Mouse (Mus musculus): Measurements from ENCODE around the gene Ddx28.

Gene Ddx28

DNA sequence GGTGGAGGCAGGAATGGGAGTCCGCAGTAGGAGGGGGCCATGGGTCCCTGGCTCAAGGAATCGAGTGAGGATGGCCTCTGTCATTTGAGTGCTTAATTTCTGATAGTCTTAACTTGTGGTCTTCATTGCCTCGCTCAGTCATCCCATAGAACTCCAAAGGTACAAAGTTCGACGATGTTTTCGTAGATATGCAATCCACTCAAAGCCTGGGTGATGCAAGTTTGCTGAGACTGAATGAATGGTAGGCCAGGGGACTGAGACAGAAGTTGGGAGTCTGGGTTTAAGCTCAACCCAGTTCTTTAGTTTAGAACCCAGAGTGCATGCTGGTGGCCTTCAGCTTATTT lies at the start of gene Ddx28:
Ddx28 (minus strand) TSS at position 240 of the 344 bp plus-strand sequence.
- no peak for DNase-seq (ENCODE audit: low spot score)

DNA sequence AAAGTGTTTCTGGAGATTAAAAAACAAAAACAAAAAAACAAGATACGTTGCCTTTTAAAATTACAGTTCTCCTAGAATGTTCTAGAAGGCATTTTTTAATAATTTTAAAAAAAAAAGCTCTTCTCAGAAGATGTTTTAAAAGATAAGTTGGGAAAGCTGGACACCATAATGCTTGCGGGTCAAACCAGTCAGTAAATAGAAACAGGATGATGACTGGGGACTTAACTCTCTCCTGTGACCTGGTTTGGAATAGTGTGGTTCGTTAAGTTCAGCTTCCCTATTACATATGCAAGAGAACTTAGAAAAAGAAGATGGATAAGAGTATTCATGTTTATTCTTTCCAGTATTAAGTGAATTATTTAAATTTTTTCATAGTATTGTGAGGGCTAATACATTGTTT lies 48.8 kb upstream of the Ddx28 start:
- DNase-seq (ENCODE audit: low spot score), result no peak

DNA sequence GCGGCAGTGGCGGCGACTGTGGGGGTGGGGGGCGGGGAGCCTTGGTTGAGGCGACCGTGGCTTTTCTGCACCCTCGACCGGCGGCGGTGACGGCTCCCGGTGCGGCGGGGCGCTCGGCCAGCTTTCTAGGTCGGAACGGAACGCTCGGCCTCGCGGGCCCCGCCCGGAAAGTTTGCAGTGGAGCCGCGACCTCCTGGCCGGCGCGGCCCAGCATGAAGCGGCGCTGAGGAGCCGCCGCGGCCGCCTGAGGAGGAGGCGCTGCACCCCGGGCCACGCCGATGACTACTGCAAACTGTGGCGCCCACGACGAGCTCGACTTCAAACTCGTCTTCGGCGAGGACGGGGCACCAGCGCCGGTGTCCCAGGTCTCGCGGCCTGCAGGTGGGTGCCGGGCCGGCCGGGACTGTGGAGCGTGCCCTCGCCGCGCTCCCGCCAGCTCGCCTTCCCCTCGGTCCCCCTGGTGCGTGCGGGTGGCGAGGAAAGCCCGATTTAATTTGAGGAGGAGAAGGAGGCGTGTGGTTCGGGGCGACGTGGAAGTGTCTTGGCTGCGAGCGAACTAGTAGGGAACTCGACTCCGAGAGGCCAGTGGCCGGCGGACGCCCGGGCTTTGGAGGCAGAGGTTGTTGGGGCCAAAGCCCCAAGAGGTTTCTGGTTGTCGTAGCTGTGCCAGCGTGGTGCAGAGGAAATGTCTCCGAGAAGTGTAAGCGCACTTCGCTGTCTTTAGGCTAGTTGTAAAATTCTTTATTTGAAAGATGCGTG lies 48.1 kb upstream of the Ddx28 start:
- DNase-seq (ENCODE audit: low spot score), result no peak

DNA sequence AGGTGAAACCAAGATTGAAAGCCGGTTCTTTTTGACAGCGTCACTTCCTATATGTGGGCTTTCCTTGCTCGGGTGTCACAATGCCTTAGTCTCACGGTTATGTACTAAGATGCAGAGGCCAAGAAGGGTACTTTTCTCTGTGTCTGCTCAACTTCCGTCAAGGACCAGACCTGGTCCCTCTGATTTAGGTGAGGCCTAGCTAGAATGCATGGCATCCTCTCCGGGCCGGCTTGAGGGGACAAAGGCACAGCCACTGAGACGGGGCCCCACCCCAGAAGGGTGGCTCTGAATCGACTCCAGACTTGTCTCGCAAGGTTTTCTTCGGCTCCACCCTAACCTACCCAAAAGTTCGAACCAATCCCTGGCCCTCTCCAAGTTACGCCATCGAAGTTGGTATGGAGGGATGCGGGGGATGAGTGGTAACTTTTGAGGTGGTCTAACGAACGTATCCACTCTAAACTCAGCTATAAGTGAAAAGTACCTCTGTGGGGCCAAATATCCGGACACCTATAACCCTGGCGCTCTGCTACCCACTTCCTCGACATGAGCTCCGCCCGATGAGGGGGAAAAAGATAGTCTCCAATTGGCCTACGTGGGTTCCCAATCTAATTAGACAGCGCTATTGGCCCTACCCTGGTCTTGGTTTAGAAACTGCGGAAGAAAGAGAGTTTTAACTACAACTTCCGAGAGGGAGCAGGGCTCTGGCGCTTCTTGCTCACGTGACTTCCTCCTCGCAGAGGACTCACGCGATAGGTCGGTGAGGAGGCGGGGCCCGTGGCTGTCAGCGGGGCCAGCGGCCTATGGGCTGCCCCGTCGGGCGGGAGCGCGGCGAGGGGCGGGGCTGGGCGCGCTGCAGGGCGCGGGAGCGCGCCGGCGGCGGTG lies 47.3 kb upstream of the Ddx28 start, which contains the start of gene Nfatc3:
Nfatc3 (plus strand) TSS at position 110 of the 882 bp plus-strand sequence.
- peak; percentile 74 for DNase-seq (ENCODE audit: low spot score)

DNA sequence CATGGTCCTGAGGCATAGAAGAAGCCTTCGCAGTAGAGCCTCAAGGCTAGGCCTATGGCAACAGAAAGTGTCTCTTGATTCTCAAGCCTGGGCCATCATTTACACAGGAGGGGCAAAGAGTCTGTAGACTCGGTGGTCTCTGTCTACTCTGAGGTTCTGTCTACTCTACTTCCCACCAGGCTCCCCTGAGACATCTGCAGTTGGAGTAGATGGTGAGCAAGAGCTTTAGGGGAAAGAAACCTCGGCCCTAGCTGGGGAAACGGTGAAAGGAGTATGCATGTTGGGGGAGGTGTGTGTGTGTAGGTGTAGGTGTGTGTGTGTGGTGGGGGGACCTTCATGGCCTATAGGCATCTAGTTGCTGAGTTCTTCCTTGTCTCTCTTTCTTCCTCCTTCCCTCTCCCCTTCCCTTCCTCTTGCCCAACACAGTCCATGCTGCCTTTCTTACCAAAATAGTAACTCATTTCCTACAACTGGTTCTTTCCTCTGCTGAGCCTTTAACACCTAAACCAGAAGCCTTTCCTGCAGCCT lies 44.8 kb upstream of the Ddx28 start:
- DNase-seq (ENCODE audit: low spot score), result no peak

DNA sequence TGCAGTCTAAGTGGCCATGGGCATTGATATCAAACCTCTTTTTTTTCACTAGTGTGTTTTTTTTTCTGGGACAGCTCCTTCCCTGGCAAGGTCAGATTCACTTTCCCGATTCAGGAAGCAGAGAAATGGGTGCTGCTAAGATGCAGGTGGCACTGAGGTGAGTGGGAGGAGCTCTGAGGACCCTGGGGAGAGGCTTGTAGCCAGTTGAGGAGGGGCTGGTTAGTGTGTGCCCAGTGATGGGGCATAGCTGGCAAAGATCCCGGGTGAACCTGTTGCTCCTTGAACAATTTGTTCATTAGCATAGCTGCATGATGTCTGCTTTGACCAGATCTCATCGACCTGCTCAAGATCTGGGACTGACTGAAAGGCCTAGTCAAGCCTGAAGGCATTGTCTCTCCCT lies 43.4 kb upstream of the Ddx28 start:
- DNase-seq (ENCODE audit: low spot score), result no peak

DNA sequence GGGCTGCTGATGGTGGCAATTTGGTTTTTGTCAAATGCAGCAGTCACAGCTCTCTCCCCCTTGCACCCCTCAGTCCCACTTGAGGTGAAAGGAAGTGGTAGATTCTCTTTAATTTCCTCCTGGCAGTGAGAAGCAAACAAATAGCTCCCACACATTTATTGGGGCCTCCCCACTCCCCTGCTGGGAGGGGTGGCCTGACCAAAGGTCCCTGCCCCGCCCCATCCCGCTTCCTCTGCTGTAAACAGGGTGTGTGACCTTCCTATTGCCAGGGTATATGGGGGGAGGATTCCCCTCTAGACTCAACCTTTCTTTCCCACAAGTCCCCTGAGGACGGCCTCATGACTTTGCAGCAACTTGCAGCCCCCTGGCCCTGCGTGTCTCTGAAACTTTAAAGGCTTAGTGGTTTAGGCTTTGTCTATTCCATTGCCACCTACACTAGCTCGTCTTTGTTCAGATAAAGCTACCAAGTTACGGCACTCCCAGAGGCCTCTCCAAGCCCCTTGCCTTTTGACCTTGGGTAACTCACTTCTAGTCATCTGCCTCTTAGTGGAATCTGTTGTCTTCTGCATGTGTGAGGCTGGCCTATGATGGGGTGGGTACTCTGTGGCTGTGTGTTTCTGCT lies 42.6 kb upstream of the Ddx28 start:
- DNase-seq (ENCODE audit: low spot score), result no peak

DNA sequence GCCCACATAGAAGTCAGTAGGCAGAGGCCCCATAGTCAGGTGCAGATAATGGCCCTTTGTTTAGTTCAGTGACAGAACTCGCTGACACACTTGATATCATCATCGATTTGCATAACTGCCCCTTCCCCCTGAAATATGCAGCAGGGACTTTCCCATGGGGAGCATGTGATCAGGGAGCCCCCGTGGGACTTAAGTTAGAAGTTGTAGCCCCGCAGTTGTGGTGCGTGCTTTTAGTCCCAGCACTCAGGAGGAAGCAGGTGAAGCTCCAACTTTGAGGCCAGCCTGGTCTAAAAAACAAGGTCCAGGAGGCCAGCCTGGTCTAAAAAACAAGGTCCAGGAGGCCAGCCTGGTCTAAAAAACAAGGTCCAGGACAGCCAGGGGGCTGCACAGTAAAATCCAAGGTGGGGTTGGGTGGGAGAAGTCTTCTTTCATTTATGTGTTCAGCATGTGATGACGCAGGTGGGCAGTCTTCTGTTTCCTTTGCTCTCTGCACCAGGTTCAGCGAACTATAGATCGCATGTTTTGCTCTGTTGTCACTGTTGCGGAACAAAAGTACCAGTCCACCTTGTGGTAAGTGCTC lies 40.9 kb upstream of the Ddx28 start:
- DNase-seq (ENCODE audit: low spot score), result no peak

DNA sequence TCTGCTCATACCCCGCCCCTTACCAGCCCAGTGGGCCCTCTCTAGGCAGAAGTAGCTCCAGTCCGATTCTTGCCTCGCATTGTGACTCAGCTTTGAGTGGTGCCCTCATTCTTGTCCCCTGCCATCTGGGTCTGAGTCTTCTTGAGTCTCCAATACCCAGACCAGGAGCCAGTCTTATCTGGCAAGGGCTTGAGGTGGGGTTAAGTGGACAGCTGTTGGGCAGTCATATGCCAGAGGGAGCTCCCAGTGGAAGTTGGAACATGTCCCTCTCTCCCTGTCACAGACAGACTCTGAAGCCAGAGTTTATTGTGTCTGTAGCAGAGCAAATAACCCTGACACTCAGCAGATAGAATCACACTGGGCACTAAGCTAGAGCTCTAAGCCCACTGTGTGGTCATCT lies 39.4 kb upstream of the Ddx28 start:
- DNase-seq (ENCODE audit: low spot score), result no peak

DNA sequence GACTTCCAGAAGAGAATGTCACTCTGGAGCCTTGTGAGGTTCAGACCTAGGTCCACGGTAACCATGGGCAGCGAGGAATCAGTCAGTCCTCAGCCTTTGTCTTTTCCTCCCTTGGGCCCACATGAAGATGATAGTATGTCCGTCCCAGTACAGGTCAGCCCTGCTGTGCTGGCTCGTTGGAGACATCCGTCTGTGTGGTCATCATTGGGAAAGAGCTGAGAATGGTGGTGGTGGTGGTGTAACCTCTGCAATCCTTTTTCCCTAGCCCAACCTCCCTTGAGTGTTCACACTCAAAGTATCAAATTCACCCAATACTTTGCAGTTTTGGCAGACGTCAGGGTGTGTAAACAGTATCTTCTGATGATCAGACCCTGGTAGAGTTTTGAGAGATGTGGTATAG lies 38.2 kb upstream of the Ddx28 start:
- DNase-seq (ENCODE audit: low spot score), result no peak

DNA sequence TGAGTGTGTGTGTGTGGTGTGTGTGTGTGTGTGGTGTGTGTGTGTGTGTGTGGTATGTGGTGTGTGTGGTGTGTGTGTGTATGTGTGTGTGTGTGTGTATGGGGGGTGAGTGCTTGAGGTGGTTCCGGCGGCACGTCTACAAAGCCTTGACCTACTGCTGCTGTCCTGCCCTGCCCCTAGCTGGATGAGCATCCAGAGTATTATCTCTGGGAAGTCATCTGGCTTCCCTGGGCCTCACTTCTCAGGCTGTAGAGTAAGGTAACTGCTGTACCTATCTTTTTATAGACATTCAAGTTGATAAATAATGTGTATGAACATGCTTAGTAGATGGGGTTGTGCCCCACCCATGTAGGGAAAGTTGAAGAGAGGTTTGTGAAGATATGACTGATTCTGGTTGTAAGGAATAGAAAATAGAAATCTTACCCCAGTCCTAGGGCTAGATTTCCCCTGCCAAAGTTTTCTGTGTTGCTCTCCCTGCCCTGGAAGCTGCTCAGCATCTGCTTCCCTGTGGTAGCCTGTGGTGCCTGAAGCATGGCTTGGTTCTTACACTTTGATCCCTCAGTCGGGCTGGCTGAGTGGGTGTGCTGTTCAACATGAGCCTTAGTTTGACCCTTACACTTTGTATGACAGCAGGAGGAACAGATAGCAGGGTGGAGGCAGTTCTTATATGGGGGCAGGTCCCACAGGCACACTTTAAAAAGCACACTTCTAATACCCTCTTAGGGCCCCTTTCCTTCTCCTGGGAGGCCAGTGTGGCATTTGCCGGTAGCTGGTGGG lies 36.4 kb upstream of the Ddx28 start:
- no peak for DNase-seq (ENCODE audit: low spot score)

DNA sequence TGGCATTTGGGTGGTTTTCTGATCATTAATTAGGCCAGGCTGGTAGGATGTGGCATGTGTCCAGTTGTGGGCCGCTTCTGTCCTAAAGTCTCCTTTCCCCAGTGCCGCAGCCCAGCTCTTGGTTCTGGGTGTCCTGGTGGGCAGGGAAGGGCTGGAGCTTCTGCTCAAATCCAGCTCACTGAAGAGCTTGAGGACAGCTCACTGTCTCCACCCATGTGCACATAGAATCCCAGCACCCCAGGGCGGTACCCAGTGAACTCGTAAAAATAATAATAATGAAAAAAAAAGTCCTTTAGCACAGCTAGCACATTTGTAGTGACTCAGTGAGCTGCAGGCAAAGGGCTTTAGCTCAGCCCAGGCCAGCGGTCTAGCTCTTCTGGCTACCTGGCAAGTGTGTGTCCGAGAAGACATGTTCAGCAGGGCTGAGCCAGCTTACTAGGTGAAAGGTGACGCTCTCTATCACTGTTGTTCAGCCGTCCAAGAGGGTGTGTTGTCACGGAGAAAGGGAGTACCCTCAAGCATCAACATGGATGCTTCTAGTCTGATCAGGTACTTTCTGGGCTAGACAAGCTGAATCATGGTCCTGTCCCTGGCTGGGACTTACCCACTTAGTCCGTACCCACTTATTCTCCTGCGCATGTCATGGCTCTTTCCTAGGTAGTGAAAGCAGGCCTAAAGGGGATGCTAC lies 35.3 kb upstream of the Ddx28 start:
- no peak for DNase-seq (ENCODE audit: low spot score)

DNA sequence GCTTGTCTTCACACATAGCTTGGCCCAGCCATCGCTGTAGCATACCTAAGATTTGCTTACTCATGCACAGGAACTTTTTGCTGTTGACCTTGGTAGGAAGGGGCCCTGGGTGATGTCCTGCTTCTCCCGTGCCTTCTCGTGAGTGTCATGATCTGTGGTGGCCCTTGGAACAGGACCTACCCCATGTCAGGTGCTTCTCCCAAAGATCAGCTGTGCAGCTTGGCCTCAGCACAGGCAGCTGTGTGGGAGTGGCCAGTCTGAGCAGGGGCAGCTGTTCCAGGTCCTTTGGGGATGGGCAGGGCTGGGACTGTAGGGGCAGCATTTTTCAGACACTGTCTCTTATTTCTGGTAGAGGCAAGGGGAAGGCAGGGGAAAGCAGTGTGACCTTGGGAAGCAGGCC lies 32.5 kb upstream of the Ddx28 start:
- DNase-seq (ENCODE audit: low spot score), result no peak

DNA sequence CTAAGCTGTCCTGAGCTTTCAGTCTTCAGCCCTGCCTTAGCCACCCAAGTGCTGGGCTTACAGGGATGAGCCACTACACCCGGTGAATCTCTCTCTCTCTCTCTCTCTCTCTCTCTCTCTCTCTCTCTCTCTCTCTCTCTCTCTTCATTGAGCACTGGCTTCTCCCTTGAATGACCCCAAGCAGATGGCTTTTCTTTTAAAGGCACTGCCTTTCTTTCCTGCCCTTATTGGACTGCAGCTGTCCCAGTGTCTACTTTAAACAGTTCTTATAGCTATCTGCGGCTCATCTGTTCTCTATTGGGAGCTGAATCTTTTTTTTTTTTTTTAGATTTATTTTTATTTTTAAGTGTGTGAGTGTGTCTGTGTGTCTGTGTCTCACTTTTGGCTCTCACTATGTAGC lies 31.4 kb upstream of the Ddx28 start:
- DNase-seq (ENCODE audit: low spot score), result no peak

DNA sequence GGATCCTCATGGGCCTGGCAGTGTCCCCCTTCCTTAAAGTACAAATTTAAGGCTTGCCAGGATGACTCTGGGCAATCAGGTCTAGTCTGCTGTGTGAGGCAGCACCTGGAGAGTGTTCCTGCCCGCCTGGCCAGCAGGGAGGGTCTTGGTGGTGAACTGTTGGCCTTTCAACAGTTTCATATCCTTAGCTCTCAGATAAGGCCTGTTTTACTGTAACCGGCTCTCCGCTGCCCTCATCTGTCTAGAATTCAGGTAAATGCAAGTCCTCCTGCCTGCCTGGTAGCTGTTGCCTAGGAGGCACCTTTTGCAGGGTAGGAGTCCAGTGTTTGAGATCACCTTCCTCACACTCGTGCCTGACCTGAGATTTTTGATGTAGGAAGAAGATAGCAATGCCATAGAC lies 28.5 kb upstream of the Ddx28 start:
- no peak for DNase-seq (ENCODE audit: low spot score)

DNA sequence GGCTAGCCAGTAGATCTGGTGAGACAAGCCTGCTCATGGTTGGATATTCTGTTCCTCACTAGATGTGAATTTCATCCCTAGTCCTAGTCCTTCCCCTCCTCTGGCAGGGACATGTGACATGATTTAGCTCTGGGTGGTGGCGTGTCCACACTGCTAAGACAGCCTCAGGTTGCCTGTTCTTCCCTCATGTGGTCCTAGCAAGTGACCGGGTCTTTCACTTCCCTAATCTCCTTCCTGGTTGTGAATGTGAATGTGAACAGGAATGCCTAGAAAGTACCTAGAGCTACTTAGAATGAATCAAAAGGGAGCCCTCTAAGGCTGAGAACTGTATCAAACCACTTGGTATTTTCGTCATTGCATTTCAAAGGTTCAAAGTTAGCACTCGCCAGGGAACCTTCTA lies 27.9 kb upstream of the Ddx28 start:
- DNase-seq (ENCODE audit: low spot score), result no peak

DNA sequence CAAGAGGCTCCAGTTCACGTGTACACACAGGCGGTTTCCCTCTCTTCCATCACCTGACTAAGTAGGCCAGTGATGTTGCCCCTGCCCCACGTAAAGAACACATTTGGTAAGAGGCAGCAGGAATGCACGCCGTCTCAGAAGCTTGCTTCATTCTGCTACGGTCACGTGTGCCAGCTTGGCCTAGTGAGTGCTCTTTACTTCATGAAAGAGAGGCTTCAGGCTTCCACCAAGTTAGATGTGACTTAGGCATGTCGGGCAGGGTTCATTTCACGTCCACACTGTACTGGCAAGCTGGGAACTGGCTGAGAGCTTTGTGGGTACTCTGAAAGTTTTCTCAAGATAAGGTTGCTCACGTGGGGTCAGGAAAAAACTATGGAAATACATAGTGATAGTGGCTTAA lies 27.0 kb upstream of the Ddx28 start:
- no peak for DNase-seq (ENCODE audit: low spot score)

DNA sequence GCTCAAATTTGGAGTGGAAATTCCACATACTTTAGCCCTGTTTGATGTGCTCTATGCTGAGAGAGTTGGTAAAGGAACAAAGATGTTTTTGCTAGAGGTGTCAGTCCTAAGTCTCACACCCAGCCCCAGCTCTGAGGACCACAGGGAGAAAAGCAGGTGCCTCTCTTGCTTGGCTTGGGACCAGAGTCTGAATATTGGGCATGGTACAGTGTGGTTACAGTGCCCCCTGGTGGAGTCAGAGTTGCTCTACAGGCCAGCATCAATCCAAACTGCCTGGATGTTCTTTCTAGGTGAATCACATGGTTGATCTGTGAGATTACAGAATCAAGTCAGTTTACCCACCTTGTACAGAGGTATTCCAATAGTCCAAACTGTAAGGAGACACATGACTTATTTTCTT lies 10.8 kb upstream of the Ddx28 start:
- peak; percentile 78 for DNase-seq (ENCODE audit: low spot score)

DNA sequence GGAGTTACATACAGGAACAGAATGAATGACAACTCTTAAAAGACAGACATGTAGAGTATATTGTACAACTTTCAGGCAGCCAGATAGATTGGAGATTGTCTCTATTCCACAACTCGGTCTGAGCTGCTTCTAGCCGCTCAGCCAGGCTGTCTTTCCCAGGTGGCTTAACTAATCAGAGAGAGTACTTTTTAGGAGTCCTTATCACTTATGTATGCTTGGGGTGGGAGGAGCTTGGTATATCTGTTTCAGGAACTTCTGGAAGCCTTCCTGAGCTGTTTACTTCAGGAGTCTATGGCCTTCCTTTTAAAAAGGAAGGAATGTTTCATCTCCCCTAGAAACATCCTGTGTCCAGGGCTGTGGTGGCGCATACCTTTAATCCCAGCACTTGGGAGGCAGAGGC lies 6.4 kb upstream of the Ddx28 start:
- DNase-seq (ENCODE audit: low spot score), result no peak

DNA sequence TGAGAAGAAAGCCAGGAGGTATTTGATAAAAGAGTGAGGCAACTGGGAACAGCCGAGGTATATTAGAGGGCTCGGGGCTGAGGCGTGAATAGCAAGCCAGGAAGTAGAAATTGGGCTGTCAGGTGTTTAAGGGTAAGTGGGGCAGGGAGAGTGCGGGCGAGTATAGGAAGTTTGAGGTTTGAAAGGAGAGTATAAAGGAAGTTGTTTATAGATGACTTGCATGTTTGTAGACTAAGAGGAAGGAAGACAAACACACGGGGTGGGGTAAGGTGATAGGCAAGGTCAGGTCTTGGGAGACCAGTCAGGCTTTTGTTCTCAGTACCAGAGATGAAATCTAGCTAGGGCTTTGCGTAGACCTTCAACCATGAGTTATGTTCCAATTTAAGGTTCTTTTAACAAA lies 5.4 kb upstream of the Ddx28 start:
- no peak for DNase-seq (ENCODE audit: low spot score)

DNA sequence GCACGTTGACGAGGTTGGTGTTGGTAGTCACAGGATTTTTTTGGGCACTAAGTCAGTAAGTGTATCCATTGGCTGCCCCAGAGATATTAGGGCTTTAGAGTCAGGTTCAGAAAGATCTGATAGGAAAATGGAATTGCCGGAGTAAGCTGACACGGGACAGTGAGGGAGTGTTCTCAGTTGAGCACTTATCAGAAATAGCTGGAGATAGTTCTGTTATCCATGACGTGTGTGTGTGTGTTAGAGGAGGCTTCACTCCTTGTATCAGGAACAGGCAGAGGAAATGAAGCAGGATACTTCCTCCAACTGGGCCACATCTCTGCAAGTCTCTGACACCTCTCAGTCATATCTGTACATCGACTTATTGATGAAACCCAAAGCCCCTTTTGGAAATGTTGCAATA lies 4.6 kb upstream of the Ddx28 start:
- DNase-seq (ENCODE audit: low spot score), result no peak
